Mouse (Mus musculus) testis, adult 2 months (tissue): ENCODE measurements around the gene Cd36.

Experiments used
- CTCF ChIP-seq: fragments of 200-500 bp; IDR thresholded peaks from 2 replicates; pipeline ENCODE4 v1.5.1; 2012; ENCODE audit warnings: low read depth, mild to moderate bottlenecking, inconsistent platforms, low read length, moderate library complexity; ENCODE audit not compliant: control insufficient read depth, insufficient read depth, insufficient replicate concordance
- POLR2A ChIP-seq: fragments of 200-500 bp; IDR thresholded peaks from 2 replicates; pipeline ENCODE4 v1.6.1; 2012; ENCODE audit warnings: low read depth, mild to moderate bottlenecking, inconsistent platforms, low read length, moderate library complexity; ENCODE audit not compliant: control insufficient read depth

DNA sequence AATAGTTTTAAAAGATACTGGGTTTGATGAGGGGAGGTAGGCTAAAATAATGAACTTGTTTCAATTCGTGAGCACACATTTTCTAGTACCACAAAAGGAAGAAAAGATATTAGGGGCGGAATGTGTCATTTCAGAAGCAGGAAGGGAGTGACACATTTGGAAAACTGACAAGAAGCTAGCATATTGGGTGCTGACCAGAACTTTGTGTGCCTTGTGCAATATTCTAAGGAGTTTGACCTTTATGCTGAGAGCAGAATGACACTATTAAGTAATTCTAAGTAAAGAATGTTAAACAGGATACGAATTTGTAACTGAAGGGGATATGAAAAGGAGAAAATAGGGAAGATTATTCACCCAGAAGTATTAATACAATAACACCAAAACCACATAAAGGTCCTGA, 12.0 kb downstream of the Cd36 start:
- TF ChIP-seq POLR2A = no peak
- TF ChIP-seq CTCF = no peak
